Mouse (Mus musculus): ENCODE data around the gene Nudt17.

GRCm38 (mm10) chr3:96727828-96728633, 19.7 kb upstream of the Nudt17 start:
- TF ChIP-seq CTCF (IDR thresholded peaks at IDR 0.05; ENCODE audit: borderline replicate concordance, extremely low read depth, insufficient read depth, insufficient read length) (no peak), POLR2A (IDR thresholded peaks at IDR 0.05; ENCODE audit: borderline replicate concordance, extremely low read depth, insufficient read depth, insufficient read length, poor library complexity, severe bottlenecking) (no peak)

All from brain, embryonic 14.5 days (tissue).